Mouse (Mus musculus): ENCODE measurements around the gene Astl. TPM values are rescaled to one million over a fixed set of nuclear protein-coding genes. Genes with fewer than 3 reads are reported as not detected.

Gene Astl
- total and polyA plus RNA-seq, 2 experiments from 2014 or later, result not detected

DNA sequence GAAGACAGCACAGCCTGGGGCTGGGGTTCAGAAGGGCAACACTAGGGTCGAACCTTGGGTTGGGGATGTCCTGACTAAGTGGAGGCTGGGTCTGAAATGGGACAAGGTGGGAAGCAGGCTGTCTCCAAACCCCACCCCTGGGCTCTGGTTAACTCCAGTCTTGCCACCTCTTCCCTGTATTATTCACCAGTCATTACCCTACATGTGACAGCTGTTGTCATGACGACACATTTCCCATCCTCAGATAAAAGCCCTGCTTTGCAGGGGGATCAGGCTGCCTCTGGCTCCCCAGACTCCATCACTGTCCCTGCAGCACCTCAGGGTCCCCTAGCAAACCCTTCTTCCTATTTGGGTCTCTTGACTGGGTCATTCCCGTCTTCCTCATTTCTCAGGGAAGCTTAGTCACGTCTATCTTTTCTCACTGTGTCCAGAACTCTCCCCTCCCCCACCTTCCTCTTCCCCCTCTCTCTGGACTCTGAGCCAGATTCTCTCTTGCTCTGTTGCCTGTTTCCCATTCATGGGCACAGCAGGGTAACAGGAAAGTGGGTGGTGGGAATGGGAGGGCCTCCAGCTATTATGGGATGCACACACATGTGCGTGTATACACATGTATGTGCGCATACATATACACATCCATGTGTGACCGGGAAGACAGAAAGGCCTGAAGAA lies 39.6 kb downstream of the Astl start:
- no peak for TF ChIP-seq CTCF (IDR thresholded peaks at IDR 0.05)
- WGBS, result 64% methylated on average over 7 of the region's 7 CpGs
- H3K9ac ChIP-seq (replicated peaks; ENCODE audit: low read length, poor library complexity, severe bottlenecking), result no peak overlapping the region
- no peaks in the 10 kb centered on the region for H3K36me3 ChIP-seq (ENCODE audit: insufficient read depth, low read length)
- DNase-seq (ENCODE audit: low spot score) (peak; percentile 36), ATAC-seq (ENCODE audit: low FRiP score) (no peak)
- H3K4me3 ChIP-seq (ENCODE audit: low read depth, low read length), result no peak overlapping the region
- H3K27ac ChIP-seq (ENCODE audit: low read depth, low read length), result no peak overlapping the region
- no peaks in the 10 kb centered on the region for H3K27me3 ChIP-seq (ENCODE audit: insufficient read depth, low read length)
- H3K4me2 ChIP-seq (ENCODE audit: low read depth, low read length, poor library complexity, severe bottlenecking), result no peak overlapping the region
- H3K9me3 ChIP-seq (ENCODE audit: low read length), result no peaks in the 10 kb centered on the region
- H3K4me1 ChIP-seq (ENCODE audit: insufficient read depth, low read length), result no peaks in the 10 kb centered on the region

DNA sequence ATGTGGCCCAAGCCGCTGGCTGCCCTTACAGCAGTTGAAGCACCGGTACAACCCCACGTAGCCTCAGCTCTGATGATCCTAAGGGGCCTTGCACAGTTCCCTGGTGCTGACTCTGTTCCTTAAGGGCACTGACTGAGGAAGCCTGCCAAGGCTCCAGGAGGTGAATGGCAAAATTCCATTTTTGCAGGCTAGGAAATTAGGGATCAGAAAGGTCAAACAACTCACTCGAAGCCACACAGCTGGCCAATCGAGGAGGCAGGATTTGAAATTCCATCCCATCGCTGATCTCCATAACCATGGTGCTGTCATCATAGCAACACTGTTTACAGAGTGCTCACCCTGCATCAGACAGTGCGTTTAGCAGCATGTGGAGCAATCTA lies 40.2 kb downstream of the Astl start:
- TF ChIP-seq CTCF (IDR thresholded peaks at IDR 0.05), result no peak
- no peaks in the 10 kb centered on the region for H3K4me1 ChIP-seq (ENCODE audit: insufficient read depth, low read length)
- H3K9me3 ChIP-seq (ENCODE audit: low read length), result no peaks in the 10 kb centered on the region
- H3K36me3 ChIP-seq (ENCODE audit: insufficient read depth, low read length), result no peaks in the 10 kb centered on the region
- H3K27ac ChIP-seq (ENCODE audit: low read depth, low read length), result no peak overlapping the region
- 66% methylated on average over 7 of the region's 7 CpGs for WGBS
- H3K4me2 ChIP-seq (ENCODE audit: low read depth, low read length, poor library complexity, severe bottlenecking), result no peak overlapping the region
- no peak overlapping the region for H3K9ac ChIP-seq (replicated peaks; ENCODE audit: low read length, poor library complexity, severe bottlenecking)
- DNase-seq (ENCODE audit: low spot score) (no peak), ATAC-seq (ENCODE audit: low FRiP score) (no peak)
- no peak overlapping the region for H3K4me3 ChIP-seq (ENCODE audit: low read depth, low read length)
- no peaks in the 10 kb centered on the region for H3K27me3 ChIP-seq (ENCODE audit: insufficient read depth, low read length)

DNA sequence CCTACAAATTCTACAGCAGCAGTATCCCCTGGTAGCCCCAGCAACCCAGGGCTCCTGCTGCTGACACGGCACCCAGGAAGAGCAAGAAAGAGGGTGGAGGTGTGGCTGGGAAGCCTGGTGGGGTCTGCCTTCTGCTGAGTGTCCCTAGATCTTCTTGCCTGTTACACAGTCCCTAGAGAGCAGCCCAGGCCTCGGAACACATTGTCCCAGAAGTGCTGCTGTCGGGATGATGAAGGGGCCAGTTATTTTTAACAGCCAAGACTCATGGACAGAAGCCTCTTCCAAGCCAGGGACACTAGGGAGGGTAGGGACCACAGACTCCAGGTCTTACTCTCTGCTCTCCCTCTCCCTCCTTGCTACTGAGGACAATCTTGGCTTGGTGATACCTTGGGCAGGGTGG lies 40.8 kb downstream of the Astl start:
- DNase-seq (ENCODE audit: low spot score) (no peak), ATAC-seq (ENCODE audit: low FRiP score) (no peak)
- no peak overlapping the region for H3K4me3 ChIP-seq (ENCODE audit: low read depth, low read length)
- no peak overlapping the region for H3K9ac ChIP-seq (replicated peaks; ENCODE audit: low read length, poor library complexity, severe bottlenecking)
- no peak overlapping the region for H3K4me2 ChIP-seq (ENCODE audit: low read depth, low read length, poor library complexity, severe bottlenecking)
- TF ChIP-seq CTCF (IDR thresholded peaks at IDR 0.05), result no peak
- 78% methylated on average over 3 of the region's 3 CpGs for WGBS
- H3K27ac ChIP-seq (ENCODE audit: low read depth, low read length), result no peak overlapping the region
- H3K27me3 ChIP-seq (ENCODE audit: insufficient read depth, low read length), result no peaks in the 10 kb centered on the region
- no peaks in the 10 kb centered on the region for H3K36me3 ChIP-seq (ENCODE audit: insufficient read depth, low read length)
- H3K9me3 ChIP-seq (ENCODE audit: low read length), result no peaks in the 10 kb centered on the region
- H3K4me1 ChIP-seq (ENCODE audit: insufficient read depth, low read length), result no peaks in the 10 kb centered on the region

GRCm38 (mm10) chr2:127383881-127384280 lies 45.4 kb downstream of the Astl start:
- Histone ChIP-seq H3K4me2 (ENCODE audit: low read depth, low read length, poor library complexity, severe bottlenecking) (no peak overlapping the region), H3K4me1 (ENCODE audit: insufficient read depth, low read length) (no peaks in the 10 kb centered on the region), H3K27me3 (ENCODE audit: insufficient read depth, low read length) (no peaks in the 10 kb centered on the region), H3K4me3 (ENCODE audit: low read depth, low read length) (no peak overlapping the region), H3K9me3 (ENCODE audit: low read length) (no peaks in the 10 kb centered on the region), H3K36me3 (ENCODE audit: insufficient read depth, low read length) (no peaks in the 10 kb centered on the region), H3K27ac (ENCODE audit: low read depth, low read length) (no peak overlapping the region), H3K9ac (replicated peaks; ENCODE audit: low read length, poor library complexity, severe bottlenecking) (no peak overlapping the region)
- no peak for TF ChIP-seq CTCF (IDR thresholded peaks at IDR 0.05)
- 67% methylated on average over 7 of the region's 7 CpGs for WGBS
- DNase-seq (ENCODE audit: low spot score) (no peak), ATAC-seq (ENCODE audit: low FRiP score) (no peak)

- Histone ChIP-seq H3K9me3 (ENCODE audit: low read length) (no peaks in the 10 kb centered on the region), H3K4me3 (ENCODE audit: low read depth, low read length) (no peak overlapping the region), H3K36me3 (ENCODE audit: insufficient read depth, low read length) (no peaks in the 10 kb centered on the region), H3K4me1 (ENCODE audit: insufficient read depth, low read length) (no peaks in the 10 kb centered on the region), H3K9ac (replicated peaks; ENCODE audit: low read length, poor library complexity, severe bottlenecking) (no peak overlapping the region), H3K27me3 (ENCODE audit: insufficient read depth, low read length) (no peaks in the 10 kb centered on the region), H3K4me2 (ENCODE audit: low read depth, low read length, poor library complexity, severe bottlenecking) (no peak overlapping the region), H3K27ac (ENCODE audit: low read depth, low read length) (no peak overlapping the region)
- ATAC-seq (ENCODE audit: low FRiP score) (no peak), DNase-seq (ENCODE audit: low spot score) (no peak)
- 78% methylated on average over 2 of the region's 2 CpGs for WGBS
- TF ChIP-seq CTCF (IDR thresholded peaks at IDR 0.05), result no peak
Observed at GRCm38 (mm10) chr2:127387521-127387920, 49.1 kb downstream of the Astl start.

DNA sequence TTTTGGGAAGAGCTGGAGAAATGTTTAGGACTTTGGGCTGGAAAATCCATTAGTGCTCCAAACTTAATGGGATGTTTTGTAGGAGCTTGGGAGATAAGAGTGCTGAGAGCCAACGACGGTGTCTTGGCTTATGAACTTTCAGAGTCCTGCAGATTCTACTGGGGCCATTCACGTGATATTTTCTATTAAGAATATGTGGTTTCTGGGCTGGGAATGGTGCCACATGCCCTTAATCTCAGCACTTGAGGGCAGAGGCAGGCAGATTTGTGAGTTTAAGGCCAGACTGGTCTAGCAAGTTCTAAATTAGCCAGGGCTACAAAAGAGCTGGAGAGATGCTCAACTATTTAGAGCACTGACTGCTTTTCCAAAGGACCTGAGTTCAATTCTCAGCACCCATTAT lies 51.9 kb downstream of the Astl start:
- TF ChIP-seq CTCF (IDR thresholded peaks at IDR 0.05), result no peak
- Histone ChIP-seq H3K4me1 (ENCODE audit: insufficient read depth, low read length) (no peaks in the 10 kb centered on the region), H3K36me3 (ENCODE audit: insufficient read depth, low read length) (no peaks in the 10 kb centered on the region), H3K27me3 (ENCODE audit: insufficient read depth, low read length) (no peaks in the 10 kb centered on the region), H3K27ac (ENCODE audit: low read depth, low read length) (no peak overlapping the region), H3K4me2 (ENCODE audit: low read depth, low read length, poor library complexity, severe bottlenecking) (no peak overlapping the region), H3K9ac (replicated peaks; ENCODE audit: low read length, poor library complexity, severe bottlenecking) (no peak overlapping the region), H3K4me3 (ENCODE audit: low read depth, low read length) (no peak overlapping the region), H3K9me3 (ENCODE audit: low read length) (no peaks in the 10 kb centered on the region)
- 92% methylated on average over 3 of the region's 3 CpGs for WGBS
- ATAC-seq (ENCODE audit: low FRiP score) (no peak), DNase-seq (ENCODE audit: low spot score) (no peak)

Data from midbrain, postnatal 0 days (tissue).